In genomic region chr5:67695055-67695710, GRCm38 (mm10) we compare ENCODE assay signal across 24 mouse cellular contexts.
DNase-seq lines count a peak whose midpoint lies in the region; ATAC-seq and TF ChIP-seq lines count a peak whose summit lies in the region.
"Had no signal": no experiment of that assay in that cellular context is flagged by ENCODE, and none has a peak within 500 bp of the region (broad histone marks: within the 10 kb centered on the region; RNA-seq: fewer than 3 reads in every experiment).

No protein-coding gene starts in this region.

- no peaks in the 10 kb centered on the region for H3K27me3 ChIP-seq in heart, embryonic 12.5 days (replicated peaks)
- H3K27me3 ChIP-seq in heart, postnatal 0 days (ENCODE audit: control insufficient read depth, insufficient read depth, low read length) = no peaks in the 10 kb centered on the region
- H3K27me3 ChIP-seq: embryonic facial prominence, embryonic 13.5 days; lung, embryonic 15.5 days; midbrain, embryonic 15.5 days; neural tube, embryonic 15.5 days had no signal

- no peaks in the 10 kb centered on the region for H3K36me3 ChIP-seq in heart, embryonic 12.5 days
- no peaks in the 10 kb centered on the region for H3K36me3 ChIP-seq in heart, postnatal 0 days (replicated peaks; ENCODE audit: control insufficient read depth, insufficient read depth, low read length)
- H3K36me3 ChIP-seq: embryonic facial prominence, embryonic 13.5 days; limb, embryonic 13.5 days; midbrain, embryonic 15.5 days; neural tube, embryonic 15.5 days had no signal

- H3K9ac ChIP-seq in heart, embryonic 12.5 days = no peak overlapping the region
- no peak overlapping the region for H3K9ac ChIP-seq in heart, postnatal 0 days (replicated peaks; ENCODE audit: low read depth, low read length)
- H3K9ac ChIP-seq: embryonic facial prominence, embryonic 13.5 days; hindbrain, embryonic 14.5 days; limb, embryonic 13.5 days; lung, embryonic 15.5 days; midbrain, embryonic 15.5 days; neural tube, embryonic 15.5 days had no signal

- intact Hi-C loops in left cerebral cortex, postnatal 14 days (cut with DNase I) = no loop called here
- intact Hi-C loops in left cerebral cortex, postnatal 36 days (cut with DNase I) = no loop called here

- peak; percentile 84 for DNase-seq in heart, adult 11 months
- peak; percentile 37 to 66 for DNase-seq in left cerebral cortex, postnatal 14 days (ENCODE audit: low spot score in 2 of 2)
- DNase-seq in left cerebral cortex, postnatal 36 days (ENCODE audit: low spot score in 2 of 2) = no peak
- DNase-seq in heart, postnatal 0 days (ENCODE audit: low spot score) = peak; percentile 83
- no peak for DNase-seq in spleen, adult 18-20 months
- DNase-seq: adrenal gland, postnatal 14 days; cerebellum, adult 11-12 months; cerebellum, adult 9-11 months; kidney, adult 11 months; kidney, postnatal 25 days; right cerebral cortex, postnatal 4 days; thymus, postnatal 4 days had no signal

- ATAC-seq in heart, embryonic 12.5 days (ENCODE audit: insufficient number of reproducible peaks, low FRiP score) = no peak
- ATAC-seq in heart, postnatal 0 days (ENCODE audit: insufficient read depth, low read depth) = peak; percentile 86
- ATAC-seq in erythroid progenitor cell, adult 5-6 weeks (replicated peaks; ENCODE audit: low FRiP score, poor library complexity, severe bottlenecking) = no peak
- ATAC-seq: CD4-positive, CD25-positive, alpha-beta regulatory T cell, adult 4 months; forebrain, embryonic 16.5 days; midbrain, embryonic 15.5 days had no signal

- H3K4me1 ChIP-seq in heart, embryonic 12.5 days (replicated peaks) = peaks cover 19% of the 10 kb centered on the region
- peaks cover 34% of the 10 kb centered on the region for H3K4me1 ChIP-seq in heart, postnatal 0 days (ENCODE audit: control insufficient read depth, insufficient read depth)

- no peak overlapping the region for H3K4me3 ChIP-seq in heart, embryonic 12.5 days
- H3K4me3 ChIP-seq in heart, postnatal 0 days (ENCODE audit: low read depth, low read length) = no peak overlapping the region
- H3K4me3 ChIP-seq: embryonic facial prominence, embryonic 13.5 days; limb, embryonic 13.5 days; lung, embryonic 15.5 days; midbrain, embryonic 10.5 days; midbrain, embryonic 15.5 days; neural tube, embryonic 15.5 days had no signal

- no peaks in the 10 kb centered on the region for H3K9me3 ChIP-seq in heart, embryonic 12.5 days (replicated peaks)
- H3K9me3 ChIP-seq in heart, postnatal 0 days (replicated peaks; ENCODE audit: control insufficient read depth, low read length) = no peaks in the 10 kb centered on the region
- H3K9me3 ChIP-seq: embryonic facial prominence, embryonic 13.5 days; limb, embryonic 13.5 days; lung, embryonic 15.5 days; midbrain, embryonic 10.5 days; midbrain, embryonic 15.5 days; neural tube, embryonic 15.5 days had no signal

- no peak overlapping the region for H3K27ac ChIP-seq in heart, embryonic 12.5 days (ENCODE audit: poor library complexity, severe bottlenecking)
- peak overlapping the region; percentile 75 for H3K27ac ChIP-seq in heart, postnatal 0 days (ENCODE audit: low read depth)
- H3K27ac ChIP-seq: embryonic facial prominence, embryonic 13.5 days; hindbrain, embryonic 14.5 days; limb, embryonic 13.5 days; lung, embryonic 15.5 days; midbrain, embryonic 10.5 days; midbrain, embryonic 15.5 days; neural tube, embryonic 15.5 days had no signal

- no peak overlapping the region for H3K4me2 ChIP-seq in heart, embryonic 12.5 days
- H3K4me2 ChIP-seq in heart, postnatal 0 days (ENCODE audit: low read depth, low read length) = 0 out of 2 replicates have a peak overlapping the region, but pooled peaks have one; percentile 24
- H3K4me2 ChIP-seq: embryonic facial prominence, embryonic 13.5 days; hindbrain, embryonic 14.5 days; limb, embryonic 13.5 days; liver, embryonic 11.5 days; lung, embryonic 15.5 days; midbrain, embryonic 15.5 days; neural tube, embryonic 15.5 days had no signal

- TF ChIP-seq CTCF in heart, postnatal 0 days (IDR thresholded peaks at IDR 0.05; ENCODE audit: low read depth) = no peak

- TF ChIP-seq EP300 in heart, postnatal 0 days (IDR thresholded peaks at IDR 0.05; ENCODE audit: low read depth) = no peak

- WGBS in heart, embryonic 12.5 days = 69% methylated on average over 14 of the region's 14 CpGs
- WGBS in heart, postnatal 0 days = 42% methylated on average over 14 of the region's 14 CpGs

Comparison
In these comparisons a context has a peak if more than half of its experiments do, and no peak if none do; other contexts are left out.
1. DNase-seq: peak in heart, adult 11 months (single experiment), left cerebral cortex, postnatal 14 days (2 of 2) and heart, postnatal 0 days (single experiment); none in left cerebral cortex, postnatal 36 days (0 of 2) and spleen, adult 18-20 months (0 of 2).